Mouse (Mus musculus) limb, embryonic 12.5 days (tissue): Measurements from ENCODE around the gene Srp14. TPM values are rescaled to one million over a fixed set of nuclear protein-coding genes. Genes with fewer than 3 reads are reported as not detected.

Experiments
- ATAC-seq: fragments of 200-750 bp; cut with Nextera tagmentation; 2 replicates; pipeline ENCODE4 v1.8.0; 2017; ENCODE audit warnings: low read depth, moderate TSS enrichment; ENCODE audit not compliant: insufficient number of reproducible peaks, insufficient read depth, low FRiP score, low TSS enrichment
- H3K27ac ChIP-seq: fragments of 300-500 bp; sonication (generic); 2 replicates; pipeline ENCODE4 v1.5.1; 2016; ENCODE audit warnings: mild to moderate bottlenecking, moderate library complexity
- H3K27me3 ChIP-seq: fragments of 300-500 bp; sonication (generic); 2 replicates; pipeline ENCODE4 v1.6.1; 2016; ENCODE audit warnings: mild to moderate bottlenecking, moderate library complexity
- H3K36me3 ChIP-seq: fragments of 300-500 bp; sonication (generic); 2 replicates; pipeline ENCODE4 v1.6.1; 2016; ENCODE audit warnings: mild to moderate bottlenecking, moderate library complexity
- H3K4me1 ChIP-seq: fragments of 300-500 bp; sonication (generic); replicated peaks from 2 replicates; pipeline ENCODE4 v1.6.1; 2016
- H3K4me2 ChIP-seq: fragments of 300-500 bp; sonication (generic); 2 replicates; pipeline ENCODE4 v1.6.1; 2016; ENCODE audit warnings: mild to moderate bottlenecking, moderate library complexity
- H3K4me3 ChIP-seq: fragments of 300-500 bp; sonication (generic); replicated peaks from 2 replicates; pipeline ENCODE4 v1.5.1; 2016; ENCODE audit warnings: mild to moderate bottlenecking
- H3K9ac ChIP-seq: fragments of 300-500 bp; sonication (generic); replicated peaks from 2 replicates; pipeline ENCODE4 v1.6.1; 2016; ENCODE audit warnings: mild to moderate bottlenecking, moderate library complexity
- H3K9me3 ChIP-seq: fragments of 300-500 bp; sonication (generic); 2 replicates; pipeline ENCODE4 v1.6.1; 2016; ENCODE audit warnings: mild to moderate bottlenecking, moderate library complexity
- WGBS: fragments of 180-500 bp; shearing (Covaris S2); methylation state at CpG from one replicate; pipeline ENCODE4 v1.1.7; 2016; 5-methylcytosine and 5-hydroxymethylcytosine counted together
- polyA plus RNA-seq: library from polyadenylated mRNA; unstranded; fragments of >200 nt; fragmentation: Nextera tagmentation; extraction: Ambion mirVana; gene quantifications from 2 replicates; pipeline ENCODE4 v1.2.1, GENCODE M21; 2016

The Srp14 gene
- polyA plus RNA-seq = 223 and 232 TPM in 2 replicates

GRCm38 (mm10) chr2:118479550-118479909 is at the start of gene Srp14:
Srp14 (minus strand) TSS chr2:118479711.
- peak within 1 kb of the TSS; percentile 74 for H3K27ac ChIP-seq
- H3K4me1 ChIP-seq = peaks cover 10% of the 10 kb centered on the region
- H3K4me2 ChIP-seq = peak within 1 kb of the TSS; percentile 84
- H3K36me3 ChIP-seq = peaks cover 30% of the 10 kb centered on the region
- WGBS = under 1% methylated on average over 35 of the region's 35 CpGs
- ATAC-seq = peak; percentile 84
- no peaks in the 10 kb centered on the region for H3K9me3 ChIP-seq
- H3K27me3 ChIP-seq = no peaks in the 10 kb centered on the region
- peak within 1 kb of the TSS; percentile 91 for H3K4me3 ChIP-seq
- H3K9ac ChIP-seq = peak within 1 kb of the TSS; percentile 91

- H3K4me3 ChIP-seq = no peak overlapping the region
- no peaks in the 10 kb centered on the region for H3K9me3 ChIP-seq
- no peak overlapping the region for H3K9ac ChIP-seq
- H3K4me2 ChIP-seq = no peak overlapping the region
- 86% methylated on average over 5 of the region's 5 CpGs for WGBS
- H3K27ac ChIP-seq = no peak overlapping the region
- peaks cover 53% of the 10 kb centered on the region for H3K4me1 ChIP-seq
- peaks cover 10% of the 10 kb centered on the region for H3K36me3 ChIP-seq
- no peak for ATAC-seq
- no peaks in the 10 kb centered on the region for H3K27me3 ChIP-seq
Observed at GRCm38 (mm10) chr2:118526545-118526944, 47.0 kb upstream of the Srp14 start.

DNA sequence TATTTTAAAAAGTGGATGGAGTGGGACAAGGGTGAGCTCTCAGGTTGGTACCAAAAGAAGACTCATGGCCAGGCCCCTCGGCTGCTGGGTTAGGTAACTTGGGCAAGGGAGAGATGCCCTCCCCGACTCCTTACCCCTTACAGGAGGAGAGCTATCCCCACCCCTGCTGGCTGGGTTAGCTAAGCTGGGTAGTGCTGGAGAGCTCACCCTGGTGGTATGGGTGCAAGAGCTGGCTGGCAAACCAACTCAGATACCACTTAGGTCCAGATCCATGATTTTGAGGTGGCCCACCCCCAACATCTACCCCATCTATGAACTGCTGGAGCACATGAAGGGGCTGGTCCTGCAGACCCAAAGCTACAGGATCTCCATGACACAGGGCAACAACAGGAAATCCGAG is 45.3 kb upstream of the Srp14 start:
- Histone ChIP-seq H3K4me3 (no peak overlapping the region), H3K4me1 (peaks cover 49% of the 10 kb centered on the region), H3K9ac (no peak overlapping the region), H3K4me2 (no peak overlapping the region), H3K9me3 (no peaks in the 10 kb centered on the region), H3K36me3 (no peaks in the 10 kb centered on the region), H3K27me3 (no peaks in the 10 kb centered on the region), H3K27ac (no peak overlapping the region)
- 77% methylated on average over 3 of the region's 3 CpGs for WGBS
- ATAC-seq = no peak

GRCm38 (mm10) chr2:118523163-118523730 is 43.7 kb upstream of the Srp14 start:
- H3K4me1 ChIP-seq = peaks cover 50% of the 10 kb centered on the region
- H3K4me2 ChIP-seq = no peak overlapping the region
- no peaks in the 10 kb centered on the region for H3K27me3 ChIP-seq
- H3K27ac ChIP-seq = 0 out of 2 replicates have a peak overlapping the region, but pooled peaks have one; percentile 8
- no peak overlapping the region for H3K4me3 ChIP-seq
- no peaks in the 10 kb centered on the region for H3K36me3 ChIP-seq
- no peaks in the 10 kb centered on the region for H3K9me3 ChIP-seq
- no peak overlapping the region for H3K9ac ChIP-seq
- no peak for ATAC-seq
- 60% methylated on average over 5 of the region's 5 CpGs for WGBS

- Histone ChIP-seq H3K4me1 (peaks cover 47% of the 10 kb centered on the region), H3K4me2 (no peak overlapping the region), H3K9ac (no peak overlapping the region), H3K36me3 (no peaks in the 10 kb centered on the region), H3K27ac (peak overlapping the region; percentile 57), H3K9me3 (no peaks in the 10 kb centered on the region), H3K4me3 (no peak overlapping the region), H3K27me3 (no peaks in the 10 kb centered on the region)
- 15% methylated on average over 2 of the region's 2 CpGs for WGBS
- no peak for ATAC-seq
Observed at GRCm38 (mm10) chr2:118522265-118522664, 42.8 kb upstream of the Srp14 start.

DNA sequence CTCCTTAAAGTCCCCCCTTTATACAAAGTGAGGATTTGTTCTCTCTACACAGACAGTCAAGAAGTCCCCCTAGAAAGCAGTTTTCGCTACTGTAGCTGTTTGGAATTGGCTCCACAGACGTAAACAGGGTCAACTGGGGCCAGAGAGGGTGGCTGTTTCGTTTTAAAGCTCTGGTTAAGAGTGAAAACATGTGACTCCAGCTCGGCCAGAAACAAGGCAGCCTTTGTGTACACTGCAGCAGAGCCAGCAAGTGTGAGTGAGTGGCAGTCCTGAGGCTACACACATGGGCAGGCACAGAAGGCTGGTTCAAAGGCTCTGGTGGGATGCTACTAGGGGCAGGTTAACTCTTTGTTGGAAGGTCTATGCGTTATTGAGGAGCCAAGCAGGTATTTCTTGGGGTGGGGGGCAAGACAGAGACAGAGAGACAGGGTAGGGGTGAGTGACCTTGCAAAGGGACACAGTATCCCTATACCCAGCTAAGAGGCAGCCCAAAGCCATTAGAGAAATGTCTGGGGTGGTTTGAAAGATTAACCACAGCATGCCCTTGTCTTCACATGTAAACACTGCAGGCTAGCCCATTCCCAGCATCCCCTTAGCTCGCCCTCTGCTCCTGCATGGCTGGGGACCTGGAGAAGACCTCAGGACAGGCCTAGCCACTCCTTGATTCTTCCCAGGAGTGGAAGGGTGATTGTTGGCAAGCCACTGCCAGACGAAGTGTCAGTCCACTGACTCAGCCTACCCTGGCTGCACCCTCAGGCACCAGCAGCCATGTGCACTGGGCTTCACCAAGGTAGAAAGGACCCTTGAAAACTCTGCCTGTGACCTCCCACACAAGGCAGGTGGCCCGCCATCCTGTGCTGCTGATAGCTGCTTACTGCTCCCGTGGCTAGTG is 40.8 kb upstream of the Srp14 start:
- peak; percentile 96 for ATAC-seq
- Histone ChIP-seq H3K4me3 (no peak overlapping the region), H3K4me2 (no peak overlapping the region), H3K9me3 (no peaks in the 10 kb centered on the region), H3K9ac (no peak overlapping the region), H3K27ac (peak overlapping the region; percentile 93), H3K36me3 (no peaks in the 10 kb centered on the region), H3K27me3 (no peaks in the 10 kb centered on the region), H3K4me1 (peaks cover 47% of the 10 kb centered on the region)
- WGBS = 30% methylated on average over 9 of the region's 9 CpGs

- H3K4me2 ChIP-seq = no peak overlapping the region
- H3K9me3 ChIP-seq = no peaks in the 10 kb centered on the region
- H3K27me3 ChIP-seq = peaks cover 14% of the 10 kb centered on the region; the same call in 1 of the 2 replicates
- peak overlapping the region; percentile 32; the same call in 1 of the 2 replicates for H3K27ac ChIP-seq
- no peaks in the 10 kb centered on the region for H3K36me3 ChIP-seq
- H3K9ac ChIP-seq = no peak overlapping the region
- 76% methylated on average over 16 of the region's 16 CpGs for WGBS
- ATAC-seq = no peak
- H3K4me1 ChIP-seq = peaks cover 32% of the 10 kb centered on the region
- H3K4me3 ChIP-seq = no peak overlapping the region
Observed at GRCm38 (mm10) chr2:118512418-118513377, 33.2 kb upstream of the Srp14 start.

GRCm38 (mm10) chr2:118511779-118512417 is 32.4 kb upstream of the Srp14 start:
- H3K4me2 ChIP-seq = no peak overlapping the region
- no peaks in the 10 kb centered on the region for H3K9me3 ChIP-seq
- H3K27me3 ChIP-seq = peaks cover 14% of the 10 kb centered on the region; the same call in 1 of the 2 replicates
- H3K36me3 ChIP-seq = no peaks in the 10 kb centered on the region
- ATAC-seq = no peak
- H3K4me3 ChIP-seq = no peak overlapping the region
- H3K9ac ChIP-seq = no peak overlapping the region
- 45% methylated on average over 11 of the region's 11 CpGs for WGBS
- H3K4me1 ChIP-seq = peaks cover 32% of the 10 kb centered on the region
- peak overlapping the region; percentile 32; the same call in 1 of the 2 replicates for H3K27ac ChIP-seq

DNA sequence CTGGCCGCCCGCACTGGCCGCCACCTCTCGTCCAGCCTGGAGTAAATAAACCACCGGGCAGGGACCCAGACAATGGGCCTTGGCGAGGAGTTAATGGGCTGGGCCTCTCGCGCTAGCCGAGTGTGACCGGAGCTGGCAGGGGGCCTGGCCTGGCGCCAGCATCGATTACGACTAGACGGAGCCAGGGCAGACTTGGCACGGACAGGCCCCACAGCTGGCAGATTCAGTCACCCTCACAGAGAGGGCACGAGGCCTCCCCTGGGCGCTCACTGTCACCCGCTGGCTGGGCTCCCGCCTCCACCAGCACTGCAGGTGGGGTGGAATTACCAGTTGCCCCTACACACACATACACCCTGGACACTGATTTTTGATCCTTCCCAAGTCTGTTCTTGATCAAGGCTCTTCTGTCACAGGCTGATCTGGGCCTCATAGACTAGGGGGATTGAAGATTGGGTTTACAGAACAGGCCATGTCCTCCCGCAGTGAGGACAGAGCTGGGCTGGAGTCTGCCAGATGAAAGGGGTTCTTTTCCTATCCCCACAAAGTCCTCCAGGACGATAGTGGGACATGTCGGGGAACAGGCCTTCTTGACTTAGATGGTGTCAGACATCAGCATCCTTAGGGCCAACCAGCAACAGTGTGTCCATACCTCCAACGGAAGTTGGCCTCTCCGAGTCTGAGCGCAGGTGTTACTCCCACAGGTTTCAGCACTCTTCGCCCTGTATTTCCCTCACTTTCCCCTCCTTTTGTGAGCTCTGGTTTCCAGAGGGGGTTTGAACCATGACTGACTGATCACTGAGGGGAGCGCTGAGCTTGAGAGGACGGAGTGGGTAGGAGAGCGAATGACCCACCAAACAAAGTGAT is 31.2 kb upstream of the Srp14 start:
- ATAC-seq = peak; percentile 64; the same call in 1 of the 2 replicates
- H3K4me3 ChIP-seq = no peak overlapping the region
- H3K4me2 ChIP-seq = peak overlapping the region; percentile 28; the same call in 1 of the 2 replicates

More for the DNA sequence above, 31.2 kb upstream of the Srp14 start:
- Histone ChIP-seq H3K27ac (peak overlapping the region; percentile 81), H3K36me3 (no peaks in the 10 kb centered on the region), H3K4me1 (peaks cover 32% of the 10 kb centered on the region), H3K9me3 (no peaks in the 10 kb centered on the region), H3K9ac (peak overlapping the region; percentile 32), H3K27me3 (peaks cover 14% of the 10 kb centered on the region; the same call in 1 of the 2 replicates)
- 30% methylated on average over 29 of the region's 29 CpGs for WGBS
